Mouse (Mus musculus) WW6 (cell line): Measurements from ENCODE around the gene Brix1.

Source experiments
- DNase-seq: peaks from one replicate; pipeline ENCODE4 v3.0.0-alpha.2; 2013; ENCODE audit warnings: low read depth, low spot score

The Brix1 gene

DNA sequence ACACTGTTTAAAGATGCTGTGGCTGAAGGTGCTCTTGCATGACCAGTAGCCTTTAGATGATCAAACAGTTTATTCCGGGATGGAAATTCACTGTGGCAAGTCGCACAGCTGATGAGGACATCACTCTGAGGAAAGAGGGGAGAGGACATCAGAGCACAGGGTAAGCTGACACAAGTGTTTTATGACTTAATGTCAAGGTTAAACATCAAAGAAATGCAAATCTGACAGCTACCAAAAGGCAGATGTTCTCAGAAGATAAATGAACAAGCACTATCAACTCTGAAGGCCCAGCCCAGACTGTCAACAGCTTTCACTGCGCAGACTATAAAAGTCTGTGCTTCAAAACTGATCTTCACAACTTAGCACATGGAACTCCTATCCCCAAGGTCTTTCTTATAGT is 38.6 kb downstream of the Brix1 start:
- DNase-seq = no peak

DNA sequence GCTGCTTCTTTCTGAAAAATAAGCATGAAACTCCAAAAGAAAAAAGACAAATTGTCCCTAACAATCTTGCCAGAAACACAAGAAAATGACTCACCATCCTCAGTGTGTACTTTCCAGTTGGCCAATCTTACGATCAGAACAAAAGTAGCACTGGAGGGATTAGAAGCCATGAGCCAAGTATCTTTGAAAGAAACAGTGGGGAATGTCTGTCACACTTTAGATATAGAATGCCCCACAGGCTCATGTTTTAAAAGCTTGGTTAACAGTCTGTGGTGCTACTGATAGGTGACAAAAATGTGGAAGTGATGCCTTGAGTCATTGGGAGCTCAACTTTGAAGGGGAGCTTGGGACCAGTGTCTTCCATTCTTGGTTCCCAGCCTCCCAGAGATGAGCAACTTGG is 43.5 kb downstream of the Brix1 start:
- no peak for DNase-seq

DNA sequence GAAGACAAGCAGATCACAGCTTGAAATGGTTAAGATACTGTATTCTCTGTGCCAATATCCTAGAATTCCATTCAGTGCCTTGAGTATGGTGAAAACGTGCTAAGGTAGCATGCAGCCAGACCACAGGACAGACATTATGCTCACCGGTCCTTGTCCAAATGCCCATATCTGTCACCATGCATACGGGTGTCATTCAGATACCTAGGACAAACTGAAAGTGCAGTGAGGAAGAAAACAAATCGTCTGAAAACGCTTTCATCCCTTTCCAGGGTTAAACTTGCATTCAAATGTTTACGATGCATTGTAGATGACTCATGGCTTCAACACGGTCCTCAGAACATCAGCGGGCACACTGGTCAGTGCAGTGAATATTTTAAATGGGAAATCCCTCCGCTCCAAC is 44.3 kb downstream of the Brix1 start:
- no peak for DNase-seq

DNA sequence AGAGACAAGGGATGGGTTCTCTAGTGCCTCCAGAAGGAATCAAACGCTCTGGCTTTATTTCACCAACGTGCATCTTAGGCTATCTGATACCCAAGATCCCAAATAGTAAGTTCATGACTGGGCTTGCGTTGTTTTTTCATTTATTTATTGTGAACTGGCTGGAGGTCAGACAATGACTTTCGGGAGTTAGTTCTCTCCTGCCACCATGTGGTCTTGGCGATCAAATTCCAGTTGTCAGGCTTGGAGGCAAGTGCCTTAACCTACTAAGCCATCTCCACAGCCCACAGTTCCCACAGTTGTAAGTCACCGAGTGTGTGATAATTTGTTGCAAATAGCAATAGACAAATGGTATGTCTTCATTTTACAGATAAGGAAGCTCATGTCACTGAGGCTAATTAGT is 45.8 kb downstream of the Brix1 start:
- DNase-seq = no peak

DNA sequence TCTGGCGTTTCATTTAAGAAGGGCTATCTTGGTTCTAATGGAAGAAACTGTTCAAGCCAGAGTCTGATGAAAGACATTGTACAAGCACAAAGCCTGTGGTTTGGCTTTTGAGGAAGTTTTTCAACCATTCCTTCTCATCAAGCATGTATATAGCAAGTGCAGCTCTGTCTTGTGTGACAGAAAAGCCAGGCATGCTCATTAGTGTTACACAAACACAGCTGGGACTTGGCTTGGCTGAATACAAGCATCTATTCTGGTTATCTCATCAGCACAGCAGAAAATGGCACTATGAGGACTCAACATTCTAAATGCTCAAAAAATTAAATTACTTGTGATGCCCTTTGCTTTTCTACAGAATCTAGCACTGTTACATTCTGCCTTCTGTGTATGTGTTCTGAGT is 48.9 kb downstream of the Brix1 start:
- no peak for DNase-seq

DNA sequence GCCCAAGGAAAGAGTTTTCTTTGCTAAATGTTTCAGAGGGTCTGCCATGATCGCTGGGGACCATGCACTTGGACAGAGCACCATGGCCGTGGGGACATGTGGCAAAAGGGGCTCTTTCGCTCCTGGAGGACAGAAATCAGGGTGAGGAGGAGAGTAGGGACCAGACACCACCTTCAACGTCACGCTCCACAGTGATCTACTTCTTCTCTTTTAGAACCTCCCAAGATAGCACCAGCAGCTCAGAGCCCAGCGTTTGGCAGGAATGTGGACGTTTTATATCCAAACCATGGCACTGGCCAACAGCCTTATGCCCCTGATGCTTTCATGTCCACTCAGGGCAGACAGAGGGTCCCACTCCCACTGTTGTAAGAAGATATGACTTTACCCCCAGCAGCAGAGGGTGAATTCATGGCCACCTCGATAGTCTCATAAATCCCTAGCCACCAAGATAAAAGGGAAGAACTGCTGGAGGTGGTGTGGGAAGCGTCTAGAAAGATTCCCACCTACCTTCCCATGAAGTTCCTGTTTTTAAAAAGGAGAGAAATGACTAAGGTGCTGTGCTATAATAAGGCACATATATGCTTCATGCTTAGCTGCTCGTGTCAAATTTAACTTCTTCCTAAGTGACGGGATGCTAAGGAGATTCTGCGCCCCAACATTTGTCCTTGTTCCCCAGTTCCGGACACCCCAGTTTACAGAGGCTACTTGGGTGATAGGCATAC is 59.0 kb downstream of the Brix1 start:
- no peak for DNase-seq

DNA sequence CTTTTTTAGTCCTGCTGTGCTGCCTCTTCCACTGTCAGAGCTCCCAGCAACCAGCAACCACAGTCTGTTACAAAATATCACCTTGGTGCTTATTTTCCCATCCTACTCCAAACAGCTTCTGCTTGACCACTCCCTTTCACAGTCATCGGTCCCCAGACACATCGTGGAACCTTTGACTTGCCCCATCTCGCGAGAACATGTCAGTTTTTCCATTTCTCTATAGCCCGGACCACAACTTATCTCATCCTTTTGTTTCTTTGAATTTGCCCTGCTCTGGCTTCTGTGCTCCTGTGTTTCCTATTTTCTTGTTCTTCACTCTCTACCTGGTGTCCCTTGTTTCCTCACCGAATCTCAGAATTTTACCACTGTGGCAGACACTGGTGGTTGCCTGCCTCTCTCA is 59.6 kb downstream of the Brix1 start:
- no peak for DNase-seq
